Mouse (Mus musculus) layer of hippocampus, adult 18-20 months (tissue): ENCODE results near the gene Rexo5. TPM values are rescaled to one million over a fixed set of nuclear protein-coding genes. Genes with fewer than 3 reads are reported as not detected.

Experiments
- DNase-seq, 2 experiments: peaks; one replicate each; pipeline ENCODE4 v3.0.0; 2022; ENCODE audit warnings: low spot score in 2 of 2
- total RNA-seq, 2 experiments: library from RNA; stranded (reverse); gene quantifications; 2 replicates each; pipeline ENCODE4 v1.2.3; 2021

Gene Rexo5
- total RNA-seq, 2 experiments from 2014 or later = 0.74 to 0.97 TPM

- no peak for DNase-seq
Measured at GRCm38 (mm10) chr7:119841820-119842449, 48.1 kb downstream of the Rexo5 start.

- no peak for DNase-seq
Measured at GRCm38 (mm10) chr7:119845541-119845940, 51.7 kb downstream of the Rexo5 start.

GRCm38 (mm10) chr7:119847396-119847795, 53.6 kb downstream of the Rexo5 start:
- no peak for DNase-seq

GRCm38 (mm10) chr7:119849096-119849495, 55.3 kb downstream of the Rexo5 start:
- DNase-seq = peak; percentile 17 to 79

GRCm38 (mm10) chr7:119850737-119851136, 56.9 kb downstream of the Rexo5 start:
- DNase-seq = no peak

GRCm38 (mm10) chr7:119852494-119852893, 58.7 kb downstream of the Rexo5 start:
- DNase-seq = no peak

GRCm38 (mm10) chr7:119853186-119853585, 59.4 kb downstream of the Rexo5 start:
- DNase-seq = no peak

GRCm38 (mm10) chr7:119854362-119854761, 60.6 kb downstream of the Rexo5 start:
- no peak for DNase-seq

GRCm38 (mm10) chr7:119855031-119855430, 61.2 kb downstream of the Rexo5 start:
- no peak for DNase-seq

GRCm38 (mm10) chr7:119859476-119859875, 65.7 kb downstream of the Rexo5 start:
- no peak for DNase-seq

GRCm38 (mm10) chr7:119860116-119860515, 66.3 kb downstream of the Rexo5 start:
- no peak for DNase-seq

GRCm38 (mm10) chr7:119860554-119860953, 66.7 kb downstream of the Rexo5 start:
- DNase-seq = no peak

- DNase-seq = no peak
Measured at GRCm38 (mm10) chr7:119860971-119861334, 67.1 kb downstream of the Rexo5 start.

- peak; percentile 17 to 46 for DNase-seq
Measured at GRCm38 (mm10) chr7:119861335-119862091, 67.7 kb downstream of the Rexo5 start.

- DNase-seq = no peak
Measured at GRCm38 (mm10) chr7:119862167-119862566, 68.4 kb downstream of the Rexo5 start.

- no peak for DNase-seq
Measured at GRCm38 (mm10) chr7:119864500-119864899, 70.7 kb downstream of the Rexo5 start.

- no peak for DNase-seq
Measured at GRCm38 (mm10) chr7:119866136-119866535, 72.3 kb downstream of the Rexo5 start.

GRCm38 (mm10) chr7:119872204-119872603, 78.4 kb downstream of the Rexo5 start:
- no peak for DNase-seq

- no peak for DNase-seq
Measured at GRCm38 (mm10) chr7:119873050-119873449, 79.2 kb downstream of the Rexo5 start.

GRCm38 (mm10) chr7:119875776-119876440, 82.1 kb downstream of the Rexo5 start:
- peak; percentile 29 to 60 for DNase-seq

GRCm38 (mm10) chr7:119879171-119879570, 85.4 kb downstream of the Rexo5 start:
- DNase-seq = no peak

GRCm38 (mm10) chr7:119880345-119880744, 86.5 kb downstream of the Rexo5 start:
- DNase-seq = no peak
